Mouse (Mus musculus) liver, adult 2 months (tissue): ENCODE measurements at regions not wholly inside any gene's neighbourhood (a gene's known extent, or its start where the extent isn't known, plus 50 kb on each side); places are given as distances from the start of the nearest gene placed in this dataset.

Experiments
- CTCF ChIP-seq: fragments of 200-500 bp; IDR thresholded peaks from 2 replicates; pipeline ENCODE4 v1.5.1; 2011; ENCODE audit warnings: low read depth, low read length, control low read depth
- POLR2A ChIP-seq: fragments of 200-500 bp; IDR thresholded peaks from 2 replicates; pipeline ENCODE4 v1.6.1; 2011; ENCODE audit warnings: low read length, control low read depth; ENCODE audit not compliant: insufficient read depth; ENCODE audit errors: extremely low read depth

DNA sequence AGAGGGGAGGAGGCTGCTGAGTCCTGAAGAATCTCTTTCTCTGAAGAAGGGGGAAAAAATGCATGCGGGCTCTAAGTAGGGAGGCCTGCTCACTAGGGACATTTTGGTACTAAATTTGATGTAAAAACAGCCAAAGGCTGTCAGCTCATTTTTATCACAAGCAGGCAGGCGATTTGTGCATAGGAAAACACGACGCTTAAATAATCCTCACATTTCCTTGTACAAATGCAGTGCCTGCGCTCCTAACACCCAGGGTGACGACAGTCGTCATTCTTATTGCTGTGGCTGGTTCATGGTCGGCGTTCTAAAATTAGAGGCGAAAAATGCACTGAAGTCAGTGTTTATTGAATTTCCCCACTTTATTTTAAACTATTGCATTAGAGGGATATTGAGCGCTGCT, 650.6 kb downstream of the Pdcd6ip start:
- no peak for TF ChIP-seq CTCF
- no peak for TF ChIP-seq POLR2A
